Mouse (Mus musculus): ENCODE results near the gene Flt4.

Gene Flt4

GRCm38 (mm10) chr11:49650113-49650993 lies 41.3 kb downstream of the Flt4 start:
- peak; percentile 62 for DNase-seq

- no peak for DNase-seq
These were observed 42.1 kb downstream of the Flt4 start for GRCm38 (mm10) chr11:49650994-49651761.

GRCm38 (mm10) chr11:49651762-49652322 lies 42.8 kb downstream of the Flt4 start:
- DNase-seq, result no peak

- peak; percentile 88 for DNase-seq
These were observed 43.5 kb downstream of the Flt4 start for GRCm38 (mm10) chr11:49652401-49653078.

GRCm38 (mm10) chr11:49653079-49653408 lies 44.0 kb downstream of the Flt4 start:
- no peak for DNase-seq

GRCm38 (mm10) chr11:49654651-49655050 lies 45.6 kb downstream of the Flt4 start:
- DNase-seq, result no peak

GRCm38 (mm10) chr11:49655501-49655900 lies 46.4 kb downstream of the Flt4 start:
- no peak for DNase-seq

- DNase-seq, result no peak
These were observed 49.0 kb downstream of the Flt4 start for GRCm38 (mm10) chr11:49658065-49658464.

- DNase-seq, result no peak
These were observed 49.9 kb downstream of the Flt4 start for GRCm38 (mm10) chr11:49658791-49659469.

GRCm38 (mm10) chr11:49659470-49659799 lies 50.4 kb downstream of the Flt4 start:
- no peak for DNase-seq

GRCm38 (mm10) chr11:49662292-49662780 lies 53.3 kb downstream of the Flt4 start:
- DNase-seq, result no peak

GRCm38 (mm10) chr11:49663310-49663709 lies 54.2 kb downstream of the Flt4 start, which contains the start of gene Scgb3a1:
TSS of gene Scgb3a1 (plus strand) at chr11:49663610.
- DNase-seq, result no peak

GRCm38 (mm10) chr11:49664262-49665140 lies 55.4 kb downstream of the Flt4 start:
- no peak for DNase-seq

- DNase-seq, result no peak
These were observed 56.4 kb downstream of the Flt4 start for GRCm38 (mm10) chr11:49665462-49665861.

- no peak for DNase-seq
These were observed 64.4 kb downstream of the Flt4 start for GRCm38 (mm10) chr11:49673433-49673832.

GRCm38 (mm10) chr11:49684237-49684973 lies 75.3 kb downstream of the Flt4 start:
- DNase-seq, result no peak

- DNase-seq, result no peak
These were observed 86.0 kb downstream of the Flt4 start for GRCm38 (mm10) chr11:49695013-49695412.

- no peak for DNase-seq
These were observed 86.6 kb downstream of the Flt4 start for GRCm38 (mm10) chr11:49695695-49696094.

- no peak for DNase-seq
These were observed 87.4 kb downstream of the Flt4 start for GRCm38 (mm10) chr11:49696472-49696871.

GRCm38 (mm10) chr11:49697779-49698178 lies 88.7 kb downstream of the Flt4 start:
- DNase-seq, result no peak

- no peak for DNase-seq
These were observed 90.0 kb downstream of the Flt4 start for GRCm38 (mm10) chr11:49699079-49699478.
